Mouse (Mus musculus): ENCODE data around the gene Mrpl33. TPM values are rescaled to one million over a fixed set of nuclear protein-coding genes. Genes with fewer than 3 reads are reported as not detected.

Gene Mrpl33
- polyA plus RNA-seq, 1 experiment: 97.5 TPM

- no peak for DNase-seq (ENCODE audit: extremely low spot score in 1 of 2, low spot score in 1 of 2)
Observed at GRCm38 (mm10) chr5:31634161-31634560, 37.4 kb downstream of the Mrpl33 start.

GRCm38 (mm10) chr5:31634679-31635078, 37.9 kb downstream of the Mrpl33 start:
- no peak for DNase-seq (ENCODE audit: extremely low spot score in 1 of 2, low spot score in 1 of 2)

- DNase-seq (ENCODE audit: extremely low spot score in 1 of 2, low spot score in 1 of 2): no peak
Observed at GRCm38 (mm10) chr5:31636636-31637253, 40.0 kb downstream of the Mrpl33 start.

GRCm38 (mm10) chr5:31640542-31640941, 43.8 kb downstream of the Mrpl33 start:
- DNase-seq (ENCODE audit: extremely low spot score in 1 of 2, low spot score in 1 of 2): no peak

- no peak for DNase-seq (ENCODE audit: extremely low spot score in 1 of 2, low spot score in 1 of 2)
Observed at GRCm38 (mm10) chr5:31642300-31642699, 45.6 kb downstream of the Mrpl33 start.

- DNase-seq (ENCODE audit: extremely low spot score in 1 of 2, low spot score in 1 of 2): no peak
Observed at GRCm38 (mm10) chr5:31644272-31644671, 47.5 kb downstream of the Mrpl33 start.

- peak in 1 of 2 experiments; percentile 3 for DNase-seq (ENCODE audit: extremely low spot score in 1 of 2, low spot score in 1 of 2)
Observed at GRCm38 (mm10) chr5:31644847-31645246, 48.1 kb downstream of the Mrpl33 start.

GRCm38 (mm10) chr5:31645798-31646197, 49.1 kb downstream of the Mrpl33 start:
- no peak for DNase-seq (ENCODE audit: extremely low spot score in 1 of 2, low spot score in 1 of 2)

- no peak for DNase-seq (ENCODE audit: extremely low spot score in 1 of 2, low spot score in 1 of 2)
Observed at GRCm38 (mm10) chr5:31646574-31646973, 49.8 kb downstream of the Mrpl33 start.

GRCm38 (mm10) chr5:31647327-31647726, 50.6 kb downstream of the Mrpl33 start:
- DNase-seq (ENCODE audit: extremely low spot score in 1 of 2, low spot score in 1 of 2): no peak

GRCm38 (mm10) chr5:31650518-31651288, 54.0 kb downstream of the Mrpl33 start:
- DNase-seq (ENCODE audit: extremely low spot score in 1 of 2, low spot score in 1 of 2): no peak

- DNase-seq (ENCODE audit: extremely low spot score in 1 of 2, low spot score in 1 of 2): no peak
Observed at GRCm38 (mm10) chr5:31655688-31656190, 59.0 kb downstream of the Mrpl33 start.

- no peak for DNase-seq (ENCODE audit: extremely low spot score in 1 of 2, low spot score in 1 of 2)
Observed at GRCm38 (mm10) chr5:31666176-31666575, 69.4 kb downstream of the Mrpl33 start.

- DNase-seq (ENCODE audit: extremely low spot score in 1 of 2, low spot score in 1 of 2): no peak
Observed at GRCm38 (mm10) chr5:31668325-31668968, 71.7 kb downstream of the Mrpl33 start.

- DNase-seq (ENCODE audit: extremely low spot score in 1 of 2, low spot score in 1 of 2): no peak
Observed at GRCm38 (mm10) chr5:31669984-31670383, 73.2 kb downstream of the Mrpl33 start.

- DNase-seq (ENCODE audit: extremely low spot score in 1 of 2, low spot score in 1 of 2): no peak
Observed at GRCm38 (mm10) chr5:31671137-31671536, 74.4 kb downstream of the Mrpl33 start.

- no peak for DNase-seq (ENCODE audit: extremely low spot score in 1 of 2, low spot score in 1 of 2)
Observed at GRCm38 (mm10) chr5:31673431-31673830, 76.7 kb downstream of the Mrpl33 start.

GRCm38 (mm10) chr5:31678000-31678399, 81.3 kb downstream of the Mrpl33 start:
- no peak for DNase-seq (ENCODE audit: extremely low spot score in 1 of 2, low spot score in 1 of 2)

GRCm38 (mm10) chr5:31680183-31680582, 83.4 kb downstream of the Mrpl33 start:
- DNase-seq (ENCODE audit: extremely low spot score in 1 of 2, low spot score in 1 of 2): no peak

- no peak for DNase-seq (ENCODE audit: extremely low spot score in 1 of 2, low spot score in 1 of 2)
Observed at GRCm38 (mm10) chr5:31682305-31682704, 85.6 kb downstream of the Mrpl33 start.

GRCm38 (mm10) chr5:31686040-31686439, 89.3 kb downstream of the Mrpl33 start:
- DNase-seq (ENCODE audit: extremely low spot score in 1 of 2, low spot score in 1 of 2): no peak

Measured in frontal cortex, adult 2 months (tissue).